Mouse (Mus musculus) embryonic fibroblast, embryonic 13.5 days (primary cell): Measurements from ENCODE around the gene Gm12216. TPM values are rescaled to one million over a fixed set of nuclear protein-coding genes. Genes with fewer than 3 reads are reported as not detected.
A peak's percentile ranks its signal among the peaks of the same experiment; 100 is the strongest.

ENCODE experiments used
- H3K27ac ChIP-seq: 2 replicates; pipeline ENCODE4 v1.5.1; 2012; ENCODE audit warnings: low read length, control low read depth, inconsistent platforms; ENCODE audit not compliant: insufficient read depth
- H3K4me1 ChIP-seq: 2 replicates; pipeline ENCODE4 v1.6.1; 2011; ENCODE audit warnings: low read length; ENCODE audit not compliant: control insufficient read depth, insufficient read depth
- H3K4me3 ChIP-seq: 2 replicates; pipeline ENCODE4 v1.5.1; 2011; ENCODE audit warnings: mild to moderate bottlenecking, control low read depth, low read length; ENCODE audit not compliant: insufficient read depth
- CTCF ChIP-seq: IDR thresholded peaks from 2 replicates; pipeline ENCODE4 v1.5.1; 2011; ENCODE audit warnings: mild to moderate bottlenecking, control low read depth, low read length, moderate library complexity, borderline replicate concordance; ENCODE audit not compliant: insufficient read depth
- POLR2A ChIP-seq: IDR thresholded peaks from 2 replicates; pipeline ENCODE4 v1.6.1; 2011; ENCODE audit warnings: low read depth, mild to moderate bottlenecking, control low read depth, low read length, moderate library complexity
- polyA plus RNA-seq: library from polyadenylated mRNA; stranded (reverse); fragments of >200 nt; gene quantifications from 2 replicates; pipeline ENCODE4 v1.2.4, GENCODE M21; 2011; ENCODE audit warnings: low read depth; ENCODE audit not compliant: missing spikeins, insufficient read length

Gene Gm12216
- polyA plus RNA-seq, 1 experiment = not detected

- TF ChIP-seq CTCF (no peak), POLR2A (no peak)
- peaks cover 25% of the 10 kb centered on the region for H3K4me1 ChIP-seq
- no peak overlapping the region for H3K4me3 ChIP-seq
- H3K27ac ChIP-seq = peak overlapping the region; percentile 45; the same call in 1 of the 2 replicates
Observed at GRCm38 (mm10) chr11:53797386-53797920, 61.6 kb downstream of the Gm12216 start.

- peak overlapping the region; percentile 45 for H3K27ac ChIP-seq
Observed at GRCm38 (mm10) chr11:53796409-53797151, 62.5 kb downstream of the Gm12216 start.

GRCm38 (mm10) chr11:53795813-53796212 is 63.2 kb downstream of the Gm12216 start:
- Histone ChIP-seq H3K27ac (peak overlapping the region; percentile 45; the same call in 1 of the 2 replicates), H3K4me1 (peaks cover 25% of the 10 kb centered on the region), H3K4me3 (no peak overlapping the region)
- TF ChIP-seq POLR2A (no peak), CTCF (no peak)

More at GRCm38 (mm10) chr11:53796409-53797151, 62.5 kb downstream of the Gm12216 start:
- TF ChIP-seq CTCF = no peak
- TF ChIP-seq POLR2A = no peak
- Histone ChIP-seq H3K4me1 (peaks cover 25% of the 10 kb centered on the region), H3K4me3 (no peak overlapping the region)

DNA sequence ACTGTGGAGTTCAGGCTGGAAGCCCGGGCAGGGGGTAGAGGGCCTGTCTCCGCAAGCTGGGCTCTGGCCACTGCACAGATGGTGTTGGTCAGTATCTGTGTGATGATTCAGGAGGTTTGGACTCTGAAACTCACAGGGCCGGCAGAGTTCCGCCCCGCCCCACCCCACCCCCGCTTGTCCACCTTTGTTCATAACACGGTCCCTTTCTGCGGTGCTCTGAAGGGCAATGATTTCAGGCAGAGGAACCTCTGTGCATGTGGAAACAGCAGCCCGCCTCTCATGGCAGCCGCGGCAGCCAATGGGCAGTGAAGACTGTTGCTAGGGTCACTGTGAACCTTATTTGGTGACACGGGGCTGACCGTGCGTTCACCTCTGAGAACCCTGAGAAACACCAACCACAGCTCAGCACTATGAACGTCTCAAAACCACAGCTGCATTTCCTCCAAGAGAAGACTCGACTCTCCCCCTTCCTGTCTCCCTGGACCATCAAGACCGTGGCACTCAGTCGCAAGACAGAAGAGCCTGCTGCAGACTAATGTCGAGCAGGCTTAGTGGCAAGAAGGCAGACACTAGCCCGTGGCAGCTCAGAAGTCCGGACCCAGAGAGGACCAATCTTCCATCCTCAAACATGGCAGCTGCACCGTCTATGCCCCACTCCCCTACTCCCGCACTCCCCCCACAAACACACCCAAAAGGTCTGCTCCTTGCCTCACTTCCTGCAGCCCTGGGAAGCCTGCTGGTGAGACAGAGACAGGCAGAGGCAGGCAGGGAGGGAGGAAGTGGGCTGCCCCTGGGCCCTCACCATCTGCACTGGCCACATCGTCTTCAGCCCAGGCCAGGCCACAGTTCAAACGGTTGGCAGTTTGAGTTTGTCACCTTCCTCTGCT is 64.1 kb downstream of the Gm12216 start:
- peak overlapping the region; percentile 9; the same call in 1 of the 2 replicates for H3K27ac ChIP-seq
- H3K4me1 ChIP-seq = peaks cover 25% of the 10 kb centered on the region
- TF ChIP-seq CTCF (no peak), POLR2A (no peak)
- no peak overlapping the region for H3K4me3 ChIP-seq

- no peak overlapping the region for H3K27ac ChIP-seq
Observed at GRCm38 (mm10) chr11:53794015-53794414, 65.0 kb downstream of the Gm12216 start.

DNA sequence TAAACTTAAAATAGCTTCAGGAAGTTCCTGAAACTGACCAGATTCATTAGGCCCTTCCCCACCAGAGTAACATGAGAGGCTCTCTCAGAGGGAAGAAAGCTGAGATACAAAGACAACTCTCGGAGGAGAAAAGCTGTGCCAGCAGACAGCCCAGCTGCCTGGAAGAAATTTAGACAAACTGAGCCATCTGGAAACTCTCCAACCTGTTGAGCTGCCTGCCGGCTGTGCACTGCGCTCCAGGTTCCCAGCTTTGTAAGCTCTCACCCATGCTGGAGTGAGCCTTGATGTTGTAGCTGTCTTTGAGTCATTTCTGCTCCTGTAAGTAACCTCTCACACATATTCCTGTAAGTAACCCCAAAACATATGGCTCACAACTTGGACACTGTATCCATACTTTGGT is 66.1 kb downstream of the Gm12216 start:
- TF ChIP-seq POLR2A (no peak), CTCF (no peak)
- Histone ChIP-seq H3K4me3 (no peak overlapping the region), H3K27ac (no peak overlapping the region), H3K4me1 (peaks cover 25% of the 10 kb centered on the region)

More at GRCm38 (mm10) chr11:53794015-53794414, 65.0 kb downstream of the Gm12216 start:
- TF ChIP-seq CTCF = no peak
- TF ChIP-seq POLR2A = no peak
- peaks cover 25% of the 10 kb centered on the region for H3K4me1 ChIP-seq
- H3K4me3 ChIP-seq = no peak overlapping the region

- Histone ChIP-seq H3K4me1 (peaks cover 1% of the 10 kb centered on the region; the same call in 1 of the 2 replicates), H3K4me3 (no peak overlapping the region), H3K27ac (no peak overlapping the region)
- TF ChIP-seq POLR2A = no peak
- no peak for TF ChIP-seq CTCF
Observed at GRCm38 (mm10) chr11:53789277-53789676, 69.8 kb downstream of the Gm12216 start.

DNA sequence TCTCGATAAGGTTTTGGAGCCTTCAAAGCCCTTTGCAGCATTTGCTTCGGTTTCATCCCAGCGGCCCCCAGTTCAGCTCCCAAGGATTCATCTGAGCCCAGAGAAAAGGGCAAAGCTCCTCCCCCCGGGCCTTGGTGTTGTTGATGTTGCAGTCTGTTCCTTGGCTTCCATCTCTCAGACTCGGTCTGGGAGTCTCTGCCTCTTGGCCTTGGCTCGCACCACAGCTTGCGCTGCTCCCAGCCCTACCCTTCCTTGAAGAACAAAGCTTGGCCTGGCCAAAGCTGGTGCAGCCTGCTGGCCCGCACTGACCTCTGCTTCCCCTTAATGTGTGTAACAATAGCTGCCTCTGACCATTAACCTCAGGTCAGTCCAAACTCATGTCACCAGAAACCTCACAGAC is 70.9 kb downstream of the Gm12216 start:
- H3K4me3 ChIP-seq = no peak overlapping the region
- no peaks in the 10 kb centered on the region for H3K4me1 ChIP-seq
- no peak overlapping the region for H3K27ac ChIP-seq
- no peak for TF ChIP-seq POLR2A
- TF ChIP-seq CTCF = no peak
